Mouse (Mus musculus): ENCODE measurements at regions not wholly inside any gene's neighbourhood (a gene's known extent, or its start where the extent isn't known, plus 50 kb on each side); places are given as distances from the start of the nearest gene placed in this dataset.
"Not testable (repeated sequence)": the region's sequence is repeated elsewhere in the genome, so short reads cannot be mapped to it uniquely, and the experiment has no call there.

GRCm38 (mm10) chr14:19217916-19218315, 200.8 kb downstream of the Gm21738 start:
- not testable (repeated sequence) for DNase-seq

- peak; percentile 21 for DNase-seq
Measured at GRCm38 (mm10) chr14:19208507-19208906, 210.2 kb downstream of the Gm21738 start.

GRCm38 (mm10) chr14:19180203-19180602, 238.5 kb downstream of the Gm21738 start:
- not testable (repeated sequence) for DNase-seq

- not testable (repeated sequence) for DNase-seq
Measured at GRCm38 (mm10) chr14:19178060-19178459, 240.7 kb downstream of the Gm21738 start.

- DNase-seq = no peak
Measured at GRCm38 (mm10) chr14:19175288-19175687, 243.4 kb downstream of the Gm21738 start.

- not testable (repeated sequence) for DNase-seq
Measured at GRCm38 (mm10) chr14:19170300-19171022, 248.3 kb downstream of the Gm21738 start.

GRCm38 (mm10) chr14:19166821-19167220, 251.9 kb downstream of the Gm21738 start:
- no peak for DNase-seq

- DNase-seq = not testable (repeated sequence)
Measured at GRCm38 (mm10) chr14:19139875-19140274, 245.8 kb upstream of the Ube2e2 start.

- no peak for DNase-seq
Measured at GRCm38 (mm10) chr14:19131532-19131931, 237.5 kb upstream of the Ube2e2 start.
